Mouse (Mus musculus) hindbrain, embryonic 14.5 days (tissue): ENCODE measurements around the gene Gm48552. TPM values are rescaled to one million over a fixed set of nuclear protein-coding genes. Genes with fewer than 3 reads are reported as not detected.

Source experiments
- ATAC-seq: fragments of 200-750 bp; cut with Nextera tagmentation; 2 replicates; pipeline ENCODE4 v1.8.0; 2017; ENCODE audit warnings: moderate number of reproducible peaks, mild to moderate bottlenecking, moderate TSS enrichment, moderate library complexity; ENCODE audit not compliant: low FRiP score
- DNase-seq: peaks from one replicate; pipeline ENCODE4 v3.0.0-alpha.2; 2015; ENCODE audit warnings: low spot score
- H3K27ac ChIP-seq: fragments of 300-500 bp; sonication (generic); 2 replicates; pipeline ENCODE4 v1.5.1; 2014; ENCODE audit warnings: mild to moderate bottlenecking, moderate library complexity
- H3K27me3 ChIP-seq: fragments of 300-500 bp; sonication (generic); 2 replicates; pipeline ENCODE4 v1.6.1; 2014; ENCODE audit warnings: mild to moderate bottlenecking, low read length, mixed read lengths; ENCODE audit not compliant: control insufficient read depth, insufficient read depth
- H3K36me3 ChIP-seq: fragments of 300-500 bp; sonication (generic); replicated peaks from 2 replicates; pipeline ENCODE4 v1.6.1; 2014; ENCODE audit not compliant: control insufficient read depth, insufficient read depth
- H3K4me1 ChIP-seq: fragments of 300-500 bp; sonication (generic); replicated peaks from 2 replicates; pipeline ENCODE4 v1.6.1; 2014; ENCODE audit warnings: antibody characterized with exemption, low read length, mixed read lengths; ENCODE audit not compliant: control insufficient read depth, insufficient read depth
- H3K4me2 ChIP-seq: fragments of 300-500 bp; sonication (generic); replicated peaks from 2 replicates; pipeline ENCODE4 v1.6.1; 2014; ENCODE audit warnings: mild to moderate bottlenecking, moderate library complexity
- H3K4me3 ChIP-seq: fragments of 300-500 bp; sonication (generic); replicated peaks from 2 replicates; pipeline ENCODE4 v1.5.1; 2014; ENCODE audit warnings: mild to moderate bottlenecking, low read length
- H3K9ac ChIP-seq: fragments of 300-500 bp; sonication (generic); 2 replicates; pipeline ENCODE4 v1.6.1; 2014
- H3K9me3 ChIP-seq: fragments of 300-500 bp; sonication (generic); 2 replicates; pipeline ENCODE4 v1.6.1; 2016; ENCODE audit warnings: low read length; ENCODE audit not compliant: control insufficient read depth
- WGBS: fragments of 180-500 bp; shearing (Covaris S2); extraction: QIAGEN DNeasy Blood & Tissue Kit; methylation state at CpG from one replicate; pipeline ENCODE4 v1.1.7; 2014; 5-methylcytosine and 5-hydroxymethylcytosine counted together
- polyA plus RNA-seq: library from polyadenylated mRNA; unstranded; fragments of >200 nt; fragmentation: Nextera tagmentation; extraction: Ambion mirVana; gene quantifications from 2 replicates; pipeline ENCODE4 v1.2.1, GENCODE M21; 2014

Gene Gm48552
- polyA plus RNA-seq, 1 experiment from 2014 or later = 1.9 TPM

GRCm38 (mm10) chr10:81415146-81415545, 26.3 kb downstream of the Gm48552 start:
- Histone ChIP-seq H3K4me3 (no peak overlapping the region), H3K9ac (no peak overlapping the region), H3K36me3 (peaks cover 9% of the 10 kb centered on the region; the same call in 1 of the 2 replicates), H3K27ac (no peak overlapping the region; the same call in 1 of the 2 replicates), H3K4me1 (peaks cover 41% of the 10 kb centered on the region), H3K4me2 (no peak overlapping the region), H3K9me3 (no peaks in the 10 kb centered on the region), H3K27me3 (no peaks in the 10 kb centered on the region)
- ATAC-seq = no peak
- DNase-seq = no peak
- 82% methylated on average over 5 of the region's 5 CpGs for WGBS

GRCm38 (mm10) chr10:81415549-81416310, 26.9 kb downstream of the Gm48552 start:
- no peaks in the 10 kb centered on the region for H3K27me3 ChIP-seq
- no peaks in the 10 kb centered on the region for H3K9me3 ChIP-seq
- no peak overlapping the region for H3K4me2 ChIP-seq
- WGBS = 67% methylated on average over 17 of the region's 17 CpGs
- H3K27ac ChIP-seq = no peak overlapping the region
- no peak overlapping the region for H3K9ac ChIP-seq
- DNase-seq (no peak), ATAC-seq (no peak)
- H3K4me1 ChIP-seq = peaks cover 41% of the 10 kb centered on the region
- H3K36me3 ChIP-seq = peaks cover 12% of the 10 kb centered on the region; the same call in 1 of the 2 replicates
- H3K4me3 ChIP-seq = no peak overlapping the region

- Histone ChIP-seq H3K27me3 (no peaks in the 10 kb centered on the region), H3K9me3 (no peaks in the 10 kb centered on the region), H3K4me2 (peak overlapping the region; percentile 44), H3K4me3 (peak overlapping the region; percentile 13; the same call in 1 of the 2 replicates), H3K4me1 (peaks cover 36% of the 10 kb centered on the region), H3K27ac (peak overlapping the region; percentile 60), H3K9ac (no peak overlapping the region), H3K36me3 (peaks cover 12% of the 10 kb centered on the region; the same call in 1 of the 2 replicates)
- WGBS = 1% methylated on average over 20 of the region's 26 CpGs
- DNase-seq = peak; percentile 76
- peak; percentile 71; the same call in 1 of the 2 replicates for ATAC-seq
Measured at GRCm38 (mm10) chr10:81416581-81417226, 27.9 kb downstream of the Gm48552 start.

GRCm38 (mm10) chr10:81417227-81418215, 28.7 kb downstream of the Gm48552 start:
- no peak for DNase-seq
- Histone ChIP-seq H3K36me3 (peaks cover 12% of the 10 kb centered on the region; the same call in 1 of the 2 replicates), H3K4me1 (peaks cover 28% of the 10 kb centered on the region), H3K27ac (peak overlapping the region; percentile 55; the same call in 1 of the 2 replicates), H3K9ac (no peak overlapping the region), H3K27me3 (no peaks in the 10 kb centered on the region), H3K4me3 (peak overlapping the region; percentile 13; the same call in 1 of the 2 replicates), H3K4me2 (peak overlapping the region; percentile 44), H3K9me3 (no peaks in the 10 kb centered on the region)
- ATAC-seq = no peak
- WGBS = 44% methylated on average over 12 of the region's 12 CpGs

GRCm38 (mm10) chr10:81418216-81419070, 29.6 kb downstream of the Gm48552 start:
- H3K4me3 ChIP-seq = no peak overlapping the region
- H3K4me1 ChIP-seq = peaks cover 27% of the 10 kb centered on the region
- DNase-seq (no peak), ATAC-seq (no peak)
- peaks cover 12% of the 10 kb centered on the region; the same call in 1 of the 2 replicates for H3K36me3 ChIP-seq
- H3K9me3 ChIP-seq = no peaks in the 10 kb centered on the region
- H3K9ac ChIP-seq = no peak overlapping the region
- H3K4me2 ChIP-seq = no peak overlapping the region
- 45% methylated on average over 11 of the region's 11 CpGs for WGBS
- no peaks in the 10 kb centered on the region for H3K27me3 ChIP-seq
- no peak overlapping the region for H3K27ac ChIP-seq

GRCm38 (mm10) chr10:81419111-81419928, 30.5 kb downstream of the Gm48552 start:
- no peak for DNase-seq
- H3K36me3 ChIP-seq = peaks cover 12% of the 10 kb centered on the region; the same call in 1 of the 2 replicates
- WGBS = 92% methylated on average over 10 of the region's 10 CpGs
- H3K4me3 ChIP-seq = no peak overlapping the region
- no peaks in the 10 kb centered on the region for H3K9me3 ChIP-seq
- peaks cover 19% of the 10 kb centered on the region for H3K4me1 ChIP-seq
- peaks cover 2% of the 10 kb centered on the region; the same call in 1 of the 2 replicates for H3K27me3 ChIP-seq
- no peak for ATAC-seq
- H3K4me2 ChIP-seq = no peak overlapping the region
- no peak overlapping the region for H3K9ac ChIP-seq
- H3K27ac ChIP-seq = no peak overlapping the region

- Histone ChIP-seq H3K9me3 (no peaks in the 10 kb centered on the region), H3K4me3 (no peak overlapping the region), H3K36me3 (peaks cover 12% of the 10 kb centered on the region; the same call in 1 of the 2 replicates), H3K27me3 (peaks cover 8% of the 10 kb centered on the region), H3K27ac (no peak overlapping the region), H3K4me1 (peaks cover 20% of the 10 kb centered on the region), H3K9ac (no peak overlapping the region), H3K4me2 (no peak overlapping the region)
- 86% methylated on average over 40 of the region's 40 CpGs for WGBS
- ATAC-seq (no peak), DNase-seq (no peak)
Measured at GRCm38 (mm10) chr10:81420191-81420767, 31.5 kb downstream of the Gm48552 start.
